Mouse (Mus musculus) cerebellum, postnatal 10 days (tissue): ENCODE measurements around the gene Aifm2.

ENCODE experiments used
- DNase-seq, 2 experiments: peaks; one replicate each; pipeline ENCODE4 v3.0.0; 2021; ENCODE audit warnings: mixed read lengths in 2 of 2

The Aifm2 gene

GRCm38 (mm10) chr10:61717406-61718296 is 2.6 kb downstream of the Aifm2 start:
- no peak for DNase-seq

- DNase-seq, result no peak
These were observed 5.3 kb downstream of the Aifm2 start for GRCm38 (mm10) chr10:61720331-61720730.

GRCm38 (mm10) chr10:61722215-61722614 is 7.2 kb downstream of the Aifm2 start:
- no peak for DNase-seq

GRCm38 (mm10) chr10:61723271-61723670 is 8.2 kb downstream of the Aifm2 start:
- DNase-seq, result no peak

- DNase-seq, result no peak
These were observed 14.1 kb downstream of the Aifm2 start for GRCm38 (mm10) chr10:61729181-61729580.

- DNase-seq, result no peak
These were observed 15.1 kb downstream of the Aifm2 start for GRCm38 (mm10) chr10:61730171-61730570.

GRCm38 (mm10) chr10:61734377-61734776 is 19.3 kb downstream of the Aifm2 start:
- DNase-seq, result peak; percentile 49 to 62

- no peak for DNase-seq
These were observed 21.6 kb downstream of the Aifm2 start for GRCm38 (mm10) chr10:61736671-61737078.

GRCm38 (mm10) chr10:61737537-61737936 is 22.5 kb downstream of the Aifm2 start:
- DNase-seq, result no peak

GRCm38 (mm10) chr10:61738126-61738525 is 23.1 kb downstream of the Aifm2 start:
- DNase-seq, result no peak

- DNase-seq, result no peak
These were observed 26.2 kb downstream of the Aifm2 start for GRCm38 (mm10) chr10:61741306-61741705.

GRCm38 (mm10) chr10:61741873-61742272 is 26.8 kb downstream of the Aifm2 start:
- no peak for DNase-seq

GRCm38 (mm10) chr10:61742336-61742735 is 27.3 kb downstream of the Aifm2 start:
- no peak for DNase-seq

- peak; percentile 58 to 72 for DNase-seq
These were observed 30.1 kb downstream of the Aifm2 start for GRCm38 (mm10) chr10:61745133-61745532.

- DNase-seq, result peak; percentile 47 to 62
These were observed 32.2 kb downstream of the Aifm2 start for GRCm38 (mm10) chr10:61747302-61747701.

- no peak for DNase-seq
These were observed 35.0 kb downstream of the Aifm2 start for GRCm38 (mm10) chr10:61750014-61750413.

- DNase-seq, result peak in 1 of 2 experiments; percentile 36
These were observed 36.6 kb downstream of the Aifm2 start for GRCm38 (mm10) chr10:61751534-61752219.

GRCm38 (mm10) chr10:61753071-61753470 is 38.0 kb downstream of the Aifm2 start:
- no peak for DNase-seq

GRCm38 (mm10) chr10:61757022-61757421 is 42.0 kb downstream of the Aifm2 start:
- DNase-seq, result peak; percentile 61 to 67

- DNase-seq, result no peak
These were observed 43.8 kb downstream of the Aifm2 start for GRCm38 (mm10) chr10:61758904-61759303.

GRCm38 (mm10) chr10:61759869-61760268 is 44.8 kb downstream of the Aifm2 start:
- DNase-seq, result no peak

- DNase-seq, result peak; percentile 51 to 53
These were observed 49.6 kb downstream of the Aifm2 start for GRCm38 (mm10) chr10:61764689-61765088.

- no peak for DNase-seq
These were observed 50.5 kb downstream of the Aifm2 start for GRCm38 (mm10) chr10:61765558-61765957.

GRCm38 (mm10) chr10:61766806-61767205 is 51.7 kb downstream of the Aifm2 start:
- no peak for DNase-seq
